Mouse (Mus musculus): ENCODE measurements at regions not wholly inside any gene's neighbourhood (a gene's known extent, or its start where the extent isn't known, plus 50 kb on each side); places are given as distances from the start of the nearest gene placed in this dataset.
A peak's percentile ranks its signal among the peaks of the same experiment; 100 is the strongest.

DNA sequence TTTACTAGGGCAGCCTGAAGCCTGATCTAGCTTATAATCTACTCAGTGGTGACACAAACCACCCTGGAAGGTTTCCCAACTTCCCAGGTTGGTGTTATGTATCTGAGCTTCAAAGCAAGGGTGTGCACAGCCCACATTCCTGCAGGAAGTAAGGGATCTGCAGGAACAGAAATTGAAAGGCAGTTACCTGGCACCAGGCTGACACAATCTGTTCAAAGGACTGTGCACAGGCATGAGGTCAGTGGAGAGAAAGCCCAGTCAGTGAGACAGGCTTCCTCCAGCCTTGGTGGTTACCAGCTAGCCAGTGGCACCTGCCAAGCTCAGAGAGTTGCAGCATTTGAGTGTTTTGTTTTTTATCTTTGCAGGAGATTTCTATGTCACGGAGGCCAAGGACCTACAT lies 203.6 kb downstream of the 1700129C05Rik start:
- no peak overlapping the region for H3K4me3 ChIP-seq
- H3K9ac ChIP-seq: no peak overlapping the region
- H3K27me3 ChIP-seq (replicated peaks): no peaks in the 10 kb centered on the region
- H3K9me3 ChIP-seq: no peaks in the 10 kb centered on the region
- no peaks in the 10 kb centered on the region for H3K36me3 ChIP-seq (replicated peaks)
- H3K4me1 ChIP-seq: peaks cover 15% of the 10 kb centered on the region
- WGBS: 82% methylated on average over 1 of the region's 1 CpGs
- H3K4me2 ChIP-seq: no peak overlapping the region
- H3K27ac ChIP-seq: no peak overlapping the region
- ATAC-seq (replicated peaks): no peak

DNA sequence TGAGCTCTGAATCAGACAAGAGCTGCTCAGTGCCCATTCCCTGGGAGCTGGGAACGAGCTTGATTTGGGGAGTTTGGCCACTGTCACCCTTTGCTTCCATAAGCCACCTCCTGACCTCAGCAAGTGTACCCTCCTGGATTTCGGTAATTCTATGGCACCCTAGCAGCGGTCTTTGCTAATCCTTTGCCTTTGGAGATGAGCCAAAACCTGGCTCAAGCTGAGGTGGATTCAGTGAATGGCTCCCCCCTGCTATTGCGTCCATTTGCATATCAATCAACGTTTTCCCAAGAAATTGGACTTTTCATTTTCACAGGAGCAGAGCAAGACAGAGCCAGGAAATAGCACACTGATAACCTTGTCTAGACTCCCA lies 204.1 kb downstream of the 1700129C05Rik start:
- no peaks in the 10 kb centered on the region for H3K9me3 ChIP-seq
- WGBS: 30% methylated on average over 5 of the region's 5 CpGs
- no peaks in the 10 kb centered on the region for H3K27me3 ChIP-seq (replicated peaks)
- no peak overlapping the region for H3K9ac ChIP-seq
- no peak overlapping the region for H3K27ac ChIP-seq
- no peak overlapping the region for H3K4me2 ChIP-seq
- 0 out of 2 replicates have a peak, but pooled peaks have one; percentile 24 for ATAC-seq (replicated peaks)
- H3K36me3 ChIP-seq (replicated peaks): no peaks in the 10 kb centered on the region
- peaks cover 15% of the 10 kb centered on the region for H3K4me1 ChIP-seq
- no peak overlapping the region for H3K4me3 ChIP-seq

DNA sequence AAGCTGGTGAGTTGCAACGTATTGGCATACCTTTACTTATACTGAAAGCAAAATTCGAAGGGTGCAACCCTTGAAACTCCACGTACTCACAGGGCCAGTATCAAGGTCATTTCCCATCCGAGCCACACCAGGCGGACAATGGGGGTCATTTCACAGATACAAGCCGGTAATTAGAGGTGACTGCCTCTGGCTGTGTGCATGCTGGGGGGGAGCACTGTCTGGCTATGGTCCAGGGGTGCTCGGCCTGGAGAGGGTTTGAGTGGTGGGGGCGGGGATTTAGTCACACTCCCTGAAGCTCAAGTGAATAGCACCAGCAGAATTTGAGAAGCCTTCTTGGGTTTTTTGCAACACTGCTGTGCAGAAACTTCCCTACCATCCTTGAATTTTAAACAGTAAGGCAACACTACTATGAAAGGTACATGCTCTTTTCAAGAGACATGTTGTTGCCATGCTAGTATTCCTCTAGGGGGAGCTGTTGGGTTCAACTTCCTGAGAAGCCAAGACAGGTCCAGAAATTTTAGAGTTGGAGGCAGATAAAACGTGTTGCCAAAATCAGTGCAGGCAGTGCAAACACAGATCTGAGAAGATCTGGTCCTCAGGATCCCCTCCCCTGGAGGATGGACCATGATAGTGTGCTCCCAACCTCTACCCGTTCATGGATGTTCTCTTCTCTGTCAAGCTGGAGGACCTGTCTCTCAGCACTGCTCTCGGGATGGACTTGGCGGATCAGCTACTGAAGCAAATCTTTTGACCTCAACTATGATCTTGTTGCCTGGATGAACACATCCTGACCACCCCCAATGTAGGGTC lies 204.7 kb downstream of the 1700129C05Rik start:
- H3K9ac ChIP-seq: no peak overlapping the region
- no peak overlapping the region for H3K4me2 ChIP-seq
- no peaks in the 10 kb centered on the region for H3K27me3 ChIP-seq (replicated peaks)
- H3K4me1 ChIP-seq: peaks cover 15% of the 10 kb centered on the region
- no peak overlapping the region for H3K27ac ChIP-seq
- WGBS: 45% methylated on average over 12 of the region's 12 CpGs
- ATAC-seq (replicated peaks): peak; percentile 79; the same call in 1 of the 2 replicates
- no peak overlapping the region for H3K4me3 ChIP-seq
- no peaks in the 10 kb centered on the region for H3K9me3 ChIP-seq
- no peaks in the 10 kb centered on the region for H3K36me3 ChIP-seq (replicated peaks)

DNA sequence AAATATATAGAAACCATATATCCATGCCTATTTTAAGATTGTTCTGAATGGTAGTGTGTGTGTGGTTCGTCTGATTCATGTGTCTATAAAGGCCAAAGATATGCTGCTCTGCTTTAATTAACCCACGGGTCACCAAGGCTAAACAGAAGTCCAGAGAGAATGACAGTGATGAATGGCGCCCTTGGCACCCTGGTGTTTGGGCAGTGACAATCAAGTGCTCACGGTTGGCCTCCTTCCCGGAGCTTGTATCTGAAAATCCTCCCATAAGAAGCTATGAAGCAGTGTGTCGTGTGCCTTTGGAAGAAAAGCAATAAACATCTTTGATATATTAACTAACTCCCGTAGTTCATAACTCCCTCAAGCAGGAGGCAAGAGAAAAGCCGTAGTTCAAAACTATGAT lies 205.4 kb downstream of the 1700129C05Rik start:
- WGBS: 25% methylated on average over 8 of the region's 8 CpGs
- ATAC-seq (replicated peaks): no peak
- Histone ChIP-seq H3K27ac (no peak overlapping the region), H3K4me2 (no peak overlapping the region), H3K36me3 (replicated peaks) (no peaks in the 10 kb centered on the region), H3K27me3 (replicated peaks) (no peaks in the 10 kb centered on the region), H3K4me3 (no peak overlapping the region), H3K9ac (no peak overlapping the region), H3K9me3 (no peaks in the 10 kb centered on the region), H3K4me1 (peaks cover 15% of the 10 kb centered on the region)

DNA sequence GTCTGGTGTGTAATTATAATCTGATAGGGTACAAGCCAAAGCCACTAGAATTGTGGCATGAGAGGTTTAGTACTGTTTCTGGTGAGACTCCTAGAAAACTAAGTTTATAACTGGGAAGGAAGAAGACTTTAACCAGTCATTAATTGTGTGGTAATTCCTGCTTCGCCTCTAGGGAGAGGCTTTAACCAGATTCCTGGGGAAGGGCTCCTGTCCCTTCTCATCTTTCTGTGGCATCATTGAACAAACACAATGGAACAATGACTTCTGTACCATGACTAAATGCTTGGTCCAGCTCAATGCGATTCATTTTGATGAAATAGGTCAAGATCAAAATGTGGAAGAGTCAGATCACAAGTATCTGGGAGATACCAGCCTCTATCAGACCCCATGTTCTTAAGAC lies 206.6 kb downstream of the 1700129C05Rik start:
- Histone ChIP-seq H3K36me3 (replicated peaks) (no peaks in the 10 kb centered on the region), H3K27ac (no peak overlapping the region), H3K27me3 (replicated peaks) (no peaks in the 10 kb centered on the region), H3K9ac (no peak overlapping the region), H3K4me1 (peaks cover 15% of the 10 kb centered on the region), H3K9me3 (no peaks in the 10 kb centered on the region), H3K4me2 (no peak overlapping the region), H3K4me3 (no peak overlapping the region)
- 41% methylated on average over 2 of the region's 2 CpGs for WGBS
- no peak for ATAC-seq (replicated peaks)

DNA sequence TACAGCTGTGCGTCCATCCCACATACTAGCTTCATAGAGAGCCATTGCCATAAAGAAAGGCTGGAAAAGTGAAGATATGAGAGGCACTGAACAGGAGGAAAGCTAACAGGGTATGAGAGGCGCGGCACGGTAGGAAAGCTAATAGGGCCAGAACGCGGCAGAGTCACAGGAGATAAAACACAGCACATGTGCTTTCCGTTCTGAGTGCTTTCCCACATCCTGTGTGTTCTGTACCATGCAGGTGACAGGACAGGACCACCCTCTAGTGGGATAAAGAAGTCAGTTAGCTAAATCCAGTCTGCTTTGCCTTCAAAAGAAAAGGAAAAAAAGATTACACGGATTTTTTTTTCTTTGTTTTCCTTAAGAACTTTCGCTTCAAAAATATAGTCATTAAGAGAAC lies 224.8 kb downstream of the 1700129C05Rik start:
- Histone ChIP-seq H3K27me3 (replicated peaks) (no peaks in the 10 kb centered on the region), H3K4me2 (no peak overlapping the region), H3K9ac (no peak overlapping the region), H3K9me3 (no peaks in the 10 kb centered on the region), H3K27ac (no peak overlapping the region), H3K36me3 (replicated peaks) (no peaks in the 10 kb centered on the region), H3K4me1 (no peaks in the 10 kb centered on the region), H3K4me3 (no peak overlapping the region)
- no peak for ATAC-seq (replicated peaks)
- WGBS: 75% methylated on average over 9 of the region's 9 CpGs

DNA sequence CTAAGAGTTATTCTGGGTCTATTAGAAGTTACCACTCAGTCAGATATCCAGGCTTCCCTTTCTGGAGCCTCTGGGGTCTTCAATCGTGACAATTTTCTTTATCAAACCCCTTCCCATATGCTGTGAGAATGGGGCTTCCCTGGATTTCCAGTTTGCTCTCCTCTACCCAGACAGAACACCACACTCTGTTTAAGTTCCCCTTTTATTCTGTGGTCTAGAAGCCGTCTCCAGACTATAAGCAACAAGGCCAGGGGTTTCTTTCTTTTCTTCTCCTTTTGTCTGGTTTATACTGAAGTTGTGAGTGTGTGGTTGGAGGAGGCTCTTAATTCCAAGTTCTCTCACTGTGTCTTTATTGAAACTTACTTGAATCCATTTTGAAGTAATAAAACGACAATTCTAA lies 225.5 kb downstream of the 1700129C05Rik start:
- H3K27me3 ChIP-seq (replicated peaks): no peaks in the 10 kb centered on the region
- H3K36me3 ChIP-seq (replicated peaks): no peaks in the 10 kb centered on the region
- H3K9me3 ChIP-seq: no peaks in the 10 kb centered on the region
- ATAC-seq (replicated peaks): no peak
- no peak overlapping the region for H3K9ac ChIP-seq
- no peaks in the 10 kb centered on the region for H3K4me1 ChIP-seq
- WGBS: 73% methylated on average over 3 of the region's 3 CpGs
- H3K27ac ChIP-seq: no peak overlapping the region
- H3K4me2 ChIP-seq: no peak overlapping the region
- H3K4me3 ChIP-seq: no peak overlapping the region

DNA sequence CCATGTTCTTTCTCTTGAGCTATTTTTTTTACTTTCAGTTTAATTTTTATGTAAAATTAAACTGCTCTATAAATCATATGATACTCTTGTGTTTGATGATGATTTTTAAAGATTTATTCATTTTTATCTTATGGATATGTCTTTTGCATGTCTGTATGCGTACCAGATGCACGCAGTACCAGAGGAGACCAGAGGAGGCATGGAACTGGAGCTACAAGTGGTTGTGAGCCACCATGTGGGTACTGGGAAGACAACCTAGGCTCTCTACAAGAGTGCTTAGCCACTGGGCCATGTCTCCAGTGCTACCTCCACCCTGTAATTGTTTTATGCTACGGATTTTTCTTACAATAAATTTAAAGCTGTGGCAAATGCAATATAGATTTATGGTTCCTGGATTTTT lies 227.8 kb downstream of the 1700129C05Rik start:
- Histone ChIP-seq H3K9ac (no peak overlapping the region), H3K27ac (no peak overlapping the region), H3K36me3 (replicated peaks) (no peaks in the 10 kb centered on the region), H3K4me2 (no peak overlapping the region), H3K4me3 (no peak overlapping the region), H3K9me3 (no peaks in the 10 kb centered on the region), H3K27me3 (replicated peaks) (no peaks in the 10 kb centered on the region), H3K4me1 (no peaks in the 10 kb centered on the region)
- ATAC-seq (replicated peaks): no peak
- 94% methylated on average over 3 of the region's 3 CpGs for WGBS

DNA sequence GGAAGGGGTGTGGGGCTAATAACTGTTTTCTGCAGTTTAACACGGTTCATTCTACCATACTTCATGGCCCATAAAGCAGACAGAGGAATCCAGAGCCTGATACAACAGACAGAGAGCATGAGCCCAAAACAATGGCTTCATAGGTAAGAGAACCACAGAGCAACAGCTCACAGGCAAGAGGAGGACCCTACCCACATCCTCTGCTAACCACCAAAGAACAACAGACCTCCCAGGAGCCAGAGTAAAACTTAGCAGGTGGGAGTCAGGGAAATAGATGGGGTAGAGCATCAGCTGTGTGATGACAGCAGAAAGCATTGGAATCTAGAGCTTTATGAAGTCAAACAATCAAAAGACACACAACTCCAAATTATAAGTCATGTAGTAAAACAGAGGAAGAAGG lies 231.8 kb downstream of the 1700129C05Rik start:
- Histone ChIP-seq H3K27ac (no peak overlapping the region), H3K4me2 (no peak overlapping the region), H3K36me3 (replicated peaks) (no peaks in the 10 kb centered on the region), H3K4me3 (no peak overlapping the region), H3K9me3 (no peaks in the 10 kb centered on the region), H3K9ac (no peak overlapping the region), H3K27me3 (replicated peaks) (no peaks in the 10 kb centered on the region), H3K4me1 (no peaks in the 10 kb centered on the region)
- no peak for ATAC-seq (replicated peaks)
- WGBS: 84% methylated on average over 1 of the region's 1 CpGs

DNA sequence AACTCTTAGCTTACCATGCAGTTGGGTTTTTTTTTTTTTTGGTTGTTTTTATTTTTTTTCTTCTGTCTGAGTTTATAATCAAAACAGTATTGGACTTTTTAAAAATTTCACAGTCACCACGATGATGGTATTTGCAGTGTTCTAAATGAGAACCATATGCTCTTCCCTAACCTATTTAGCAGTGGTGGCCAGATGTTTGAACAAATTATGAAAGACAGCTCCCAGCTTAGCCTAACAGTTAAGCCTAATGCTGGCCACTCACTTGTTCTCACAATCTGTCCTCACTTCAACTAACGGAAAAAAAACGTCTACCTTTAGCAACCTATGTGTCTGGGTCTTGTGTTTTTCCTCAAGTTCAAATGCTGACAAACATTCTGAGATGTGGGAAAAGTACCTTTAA lies 234.8 kb downstream of the 1700129C05Rik start:
- no peak overlapping the region for H3K4me3 ChIP-seq
- no peak overlapping the region for H3K27ac ChIP-seq
- no peak overlapping the region for H3K9ac ChIP-seq
- no peaks in the 10 kb centered on the region for H3K4me1 ChIP-seq
- no peak for ATAC-seq (replicated peaks)
- H3K4me2 ChIP-seq: no peak overlapping the region
- H3K36me3 ChIP-seq (replicated peaks): no peaks in the 10 kb centered on the region
- H3K9me3 ChIP-seq: no peaks in the 10 kb centered on the region
- WGBS: 84% methylated on average over 3 of the region's 3 CpGs
- H3K27me3 ChIP-seq (replicated peaks): no peaks in the 10 kb centered on the region

DNA sequence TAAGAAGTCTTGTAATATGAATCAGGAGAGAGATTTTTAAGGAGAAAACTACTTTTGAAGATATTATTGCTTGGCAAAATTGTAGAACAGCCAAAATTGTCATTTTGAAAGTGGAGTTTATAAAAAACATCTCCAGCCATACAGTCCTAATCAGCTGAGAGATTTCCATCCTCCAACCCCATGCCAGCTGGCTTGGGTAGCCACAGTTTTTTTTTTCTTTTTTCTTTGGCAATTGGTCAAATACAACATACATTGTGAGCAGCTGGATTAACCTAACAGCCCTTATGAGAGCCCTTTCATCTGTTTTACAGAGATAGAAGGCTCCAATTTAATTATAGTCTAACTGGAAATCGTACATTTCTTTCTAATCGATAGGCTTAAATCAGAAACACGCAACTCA lies 235.3 kb downstream of the 1700129C05Rik start:
- Histone ChIP-seq H3K4me3 (no peak overlapping the region), H3K4me1 (no peaks in the 10 kb centered on the region), H3K9ac (no peak overlapping the region), H3K27ac (no peak overlapping the region), H3K4me2 (no peak overlapping the region), H3K27me3 (replicated peaks) (no peaks in the 10 kb centered on the region), H3K9me3 (no peaks in the 10 kb centered on the region), H3K36me3 (replicated peaks) (no peaks in the 10 kb centered on the region)
- no peak for ATAC-seq (replicated peaks)
- WGBS: 74% methylated on average over 3 of the region's 3 CpGs

DNA sequence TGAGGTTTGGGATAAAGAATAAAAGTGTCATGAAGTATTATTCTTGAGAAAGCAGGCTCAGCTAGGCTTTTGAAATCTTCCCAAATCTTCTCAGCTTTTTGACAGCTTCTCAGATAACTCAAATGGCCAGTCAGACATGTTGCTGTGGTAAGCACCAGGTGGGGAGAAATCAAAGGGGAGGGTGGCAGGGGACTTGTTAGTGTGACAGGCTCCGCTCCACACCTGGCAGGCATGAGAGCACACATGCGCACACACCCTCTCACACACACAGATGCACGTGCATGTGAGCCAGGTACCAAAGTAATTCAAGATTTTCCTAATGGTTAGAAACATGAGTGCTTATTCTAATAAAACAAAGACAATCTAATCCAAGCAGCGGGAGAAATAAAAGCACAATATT lies 236.1 kb downstream of the 1700129C05Rik start:
- no peak for ATAC-seq (replicated peaks)
- H3K27ac ChIP-seq: no peak overlapping the region
- no peak overlapping the region for H3K4me3 ChIP-seq
- no peaks in the 10 kb centered on the region for H3K36me3 ChIP-seq (replicated peaks)
- H3K27me3 ChIP-seq (replicated peaks): no peaks in the 10 kb centered on the region
- no peak overlapping the region for H3K4me2 ChIP-seq
- no peaks in the 10 kb centered on the region for H3K9me3 ChIP-seq
- H3K9ac ChIP-seq: no peak overlapping the region
- WGBS: 77% methylated on average over 4 of the region's 4 CpGs
- H3K4me1 ChIP-seq: no peaks in the 10 kb centered on the region

DNA sequence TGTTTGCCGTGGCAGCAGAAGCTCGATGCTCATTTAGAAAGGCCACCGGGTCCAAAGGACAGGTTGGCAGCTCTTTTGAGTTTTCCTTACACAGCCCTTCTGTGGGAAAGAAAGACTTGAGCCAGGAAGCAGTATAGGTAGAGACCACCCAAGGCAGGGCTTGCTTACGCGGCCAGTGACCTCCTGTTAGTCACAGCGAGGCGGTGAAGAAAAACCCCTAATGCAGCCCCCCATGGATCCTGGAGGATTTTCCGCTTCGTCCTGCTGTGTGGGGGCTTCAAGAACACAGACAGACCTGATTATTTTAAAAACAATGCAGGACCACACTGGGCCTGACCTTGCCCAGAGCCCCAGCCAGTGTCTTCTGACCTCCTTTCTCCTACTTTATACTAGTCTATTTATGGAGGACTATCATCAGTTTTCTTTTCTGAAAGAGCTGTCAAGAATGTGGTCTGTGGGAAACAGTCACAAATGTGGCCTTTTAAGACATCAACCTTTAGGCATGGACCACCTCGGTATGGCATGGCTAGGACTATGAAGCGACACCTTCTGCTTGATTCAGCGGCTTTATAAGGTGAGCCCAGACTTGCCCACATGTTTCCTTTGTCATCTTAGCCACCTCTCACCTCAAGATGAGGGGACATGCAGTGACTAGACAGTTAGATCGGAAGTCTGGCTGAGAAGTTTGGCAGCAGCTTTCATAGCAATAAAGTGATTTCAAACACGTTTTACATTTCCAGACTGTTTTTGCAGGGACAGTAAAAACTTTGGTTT lies 274.3 kb downstream of the 1700129C05Rik start:
- Histone ChIP-seq H3K4me3 (no peak overlapping the region), H3K9ac (no peak overlapping the region), H3K36me3 (replicated peaks) (no peaks in the 10 kb centered on the region), H3K27ac (no peak overlapping the region), H3K9me3 (no peaks in the 10 kb centered on the region), H3K27me3 (replicated peaks) (no peaks in the 10 kb centered on the region), H3K4me1 (peaks cover 13% of the 10 kb centered on the region; the same call in 1 of the 2 replicates), H3K4me2 (peak overlapping the region; percentile 36)
- 29% methylated on average over 14 of the region's 14 CpGs for WGBS
- 0 out of 2 replicates have a peak, but pooled peaks have one; percentile 42 for ATAC-seq (replicated peaks)

Data from midbrain, embryonic 15.5 days (tissue).